Mouse (Mus musculus): ENCODE measurements at regions not wholly inside any gene's neighbourhood (a gene's known extent, or its start where the extent isn't known, plus 50 kb on each side); places are given as distances from the start of the nearest gene placed in this dataset.

GRCm38 (mm10) chr5:118815783-118816182 lies 255.3 kb downstream of the Med13l start:
- DNase-seq, result no peak

GRCm38 (mm10) chr5:118818294-118818693 lies 257.8 kb downstream of the Med13l start:
- DNase-seq, result no peak

GRCm38 (mm10) chr5:118824791-118825190 lies 264.3 kb downstream of the Med13l start:
- no peak for DNase-seq

- DNase-seq, result no peak
These were observed 268.7 kb downstream of the Med13l start for GRCm38 (mm10) chr5:118829031-118829698.

GRCm38 (mm10) chr5:118832701-118833100 lies 272.2 kb downstream of the Med13l start:
- peak; percentile 93 for DNase-seq

- DNase-seq, result no peak
These were observed 273.6 kb downstream of the Med13l start for GRCm38 (mm10) chr5:118834129-118834528.

GRCm38 (mm10) chr5:118837001-118837400 lies 276.5 kb downstream of the Med13l start:
- no peak for DNase-seq

- DNase-seq, result no peak
These were observed 277.9 kb downstream of the Med13l start for GRCm38 (mm10) chr5:118838421-118838820.

- no peak for DNase-seq
These were observed 279.4 kb downstream of the Med13l start for GRCm38 (mm10) chr5:118839916-118840315.

GRCm38 (mm10) chr5:118841210-118842016 lies 280.9 kb downstream of the Med13l start:
- no peak for DNase-seq

- DNase-seq, result no peak
These were observed 281.5 kb downstream of the Med13l start for GRCm38 (mm10) chr5:118842017-118842396.

GRCm38 (mm10) chr5:118857001-118857400 lies 296.5 kb downstream of the Med13l start:
- no peak for DNase-seq

GRCm38 (mm10) chr5:118861143-118861847 lies 300.8 kb downstream of the Med13l start:
- no peak for DNase-seq

GRCm38 (mm10) chr5:118867511-118867910 lies 307.0 kb downstream of the Med13l start:
- DNase-seq, result no peak

- peak; percentile 90 for DNase-seq
These were observed 308.9 kb downstream of the Med13l start for GRCm38 (mm10) chr5:118869330-118869729.

- DNase-seq, result peak; percentile 83
These were observed 313.4 kb downstream of the Med13l start for GRCm38 (mm10) chr5:118873871-118874270.

- DNase-seq, result peak; percentile 71
These were observed 314.7 kb downstream of the Med13l start for GRCm38 (mm10) chr5:118875096-118875637.

GRCm38 (mm10) chr5:118876586-118877312 lies 316.3 kb downstream of the Med13l start:
- DNase-seq, result no peak

- DNase-seq, result peak; percentile 91
These were observed 316.8 kb downstream of the Med13l start for GRCm38 (mm10) chr5:118877313-118877669.

- DNase-seq, result peak; percentile 46
These were observed 317.4 kb downstream of the Med13l start for GRCm38 (mm10) chr5:118877831-118878230.

GRCm38 (mm10) chr5:118878722-118879121 lies 318.2 kb downstream of the Med13l start:
- peak; percentile 78 for DNase-seq

GRCm38 (mm10) chr5:118879808-118880478 lies 319.5 kb downstream of the Med13l start:
- DNase-seq, result peak; percentile 93
